Mouse (Mus musculus): ENCODE measurements around the gene Pim3. TPM values are rescaled to one million over a fixed set of nuclear protein-coding genes. Genes with fewer than 3 reads are reported as not detected.

Pim3 gene
- polyA plus RNA-seq, 1 experiment from 2014 or later: 46.6 TPM

DNA sequence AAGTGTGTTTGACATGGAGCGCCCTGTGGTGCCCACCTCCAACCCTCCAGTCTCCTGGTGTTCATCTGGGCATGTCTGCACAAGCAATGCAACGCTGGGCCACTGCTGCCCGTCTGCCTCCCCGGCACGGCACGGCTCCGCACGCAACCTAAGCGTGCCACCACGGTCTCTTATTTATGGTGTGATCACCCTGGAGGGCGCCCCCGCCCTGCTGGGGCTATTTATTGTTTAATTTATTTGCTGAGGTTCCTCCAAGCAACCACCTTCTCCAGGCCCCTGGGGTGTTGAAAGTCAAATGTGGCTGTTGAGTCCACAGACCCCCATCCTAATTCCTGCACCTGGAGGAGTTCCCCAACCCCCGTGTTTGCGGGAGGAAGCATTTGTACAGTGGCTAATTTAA lies 3.1 kb downstream of the Pim3 start:
- Histone ChIP-seq H3K36me3 (peaks cover 35% of the 10 kb centered on the region), H3K27ac (0 out of 2 replicates have a peak overlapping the region, but pooled peaks have one; percentile 96), H3K9me3 (replicated peaks) (no peaks in the 10 kb centered on the region), H3K27me3 (ENCODE audit: low read depth, poor library complexity, severe bottlenecking) (no peaks in the 10 kb centered on the region), H3K4me3 (peak overlapping the region; percentile 93; the same call in 1 of the 2 replicates), H3K4me1 (peaks cover 75% of the 10 kb centered on the region)
- DNase-seq (ENCODE audit: low spot score): no peak
- WGBS: 79% methylated on average over 14 of the region's 14 CpGs

DNA sequence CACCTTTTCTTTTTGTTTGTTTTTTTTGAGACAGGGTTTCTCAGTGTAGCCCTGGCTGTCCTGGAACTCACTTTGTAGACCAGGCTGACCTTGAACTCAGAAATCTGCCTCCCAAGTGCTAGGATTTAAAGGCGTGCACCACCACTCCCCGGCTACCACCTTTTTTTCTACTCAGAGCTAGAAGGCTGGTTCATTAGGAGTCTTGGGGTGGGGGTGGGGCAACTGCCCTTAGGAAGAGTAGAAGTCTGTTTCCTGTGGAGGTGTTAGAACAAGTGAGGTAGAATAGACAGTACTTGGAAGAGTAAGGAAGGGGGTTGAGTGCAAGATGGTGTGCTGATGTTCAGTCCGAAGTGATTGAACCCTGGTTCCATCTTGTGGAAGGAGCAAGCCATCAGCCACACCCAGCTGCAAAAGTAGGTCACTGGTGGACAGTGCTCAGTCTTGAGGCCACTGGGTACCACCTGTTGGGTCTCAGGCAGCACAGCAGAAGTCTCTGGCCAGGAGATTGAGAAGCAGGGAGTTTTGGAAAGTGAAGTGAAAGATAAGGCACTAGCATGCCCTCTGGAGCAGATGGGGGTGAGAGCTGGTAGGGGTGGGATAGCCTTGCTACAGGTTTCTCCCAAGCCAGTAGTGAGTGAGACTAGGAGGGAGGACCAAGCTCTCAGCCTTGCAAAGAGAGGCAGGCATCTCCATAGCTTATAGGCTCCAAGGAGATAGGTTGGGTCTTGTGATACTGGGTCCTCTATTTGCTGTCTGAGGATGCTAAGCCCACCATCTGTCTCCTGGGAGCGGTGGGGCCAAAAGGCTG lies 4.1 kb downstream of the Pim3 start:
- 83% methylated on average over 4 of the region's 4 CpGs for WGBS
- no peak for DNase-seq (ENCODE audit: low spot score)

DNA sequence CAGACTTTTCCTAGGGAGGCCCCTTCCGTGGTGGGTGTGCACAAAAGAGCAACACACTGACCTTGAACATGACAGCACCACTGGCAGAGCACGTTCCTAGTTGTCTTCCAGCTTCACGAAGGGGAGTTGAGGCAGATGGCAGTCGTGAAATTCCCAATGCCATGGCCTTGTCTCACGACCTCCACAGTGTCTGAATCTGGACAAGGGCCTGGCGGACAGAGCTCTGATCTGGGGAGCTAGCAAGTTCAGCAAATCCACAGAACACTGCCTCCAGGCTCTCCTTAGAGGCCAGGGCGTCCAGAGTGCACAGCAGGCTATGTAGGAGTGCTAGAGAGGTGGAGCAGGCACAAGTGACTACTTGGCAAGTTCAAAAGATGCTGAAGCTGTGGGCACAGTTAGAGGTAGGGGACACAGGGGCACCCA lies 5.0 kb downstream of the Pim3 start:
- Histone ChIP-seq H3K36me3 (peaks cover 35% of the 10 kb centered on the region), H3K27ac (peak overlapping the region; percentile 66), H3K4me1 (peaks cover 67% of the 10 kb centered on the region), H3K9me3 (replicated peaks) (no peaks in the 10 kb centered on the region), H3K27me3 (ENCODE audit: low read depth, poor library complexity, severe bottlenecking) (no peaks in the 10 kb centered on the region), H3K4me3 (no peak overlapping the region)
- 56% methylated on average over 7 of the region's 7 CpGs for WGBS
- DNase-seq (ENCODE audit: low spot score): no peak

More for the DNA sequence above, 4.1 kb downstream of the Pim3 start:
- Histone ChIP-seq H3K36me3 (peaks cover 35% of the 10 kb centered on the region), H3K27me3 (ENCODE audit: low read depth, poor library complexity, severe bottlenecking) (no peaks in the 10 kb centered on the region), H3K9me3 (replicated peaks) (no peaks in the 10 kb centered on the region), H3K27ac (no peak overlapping the region), H3K4me3 (no peak overlapping the region), H3K4me1 (peaks cover 74% of the 10 kb centered on the region)

DNA sequence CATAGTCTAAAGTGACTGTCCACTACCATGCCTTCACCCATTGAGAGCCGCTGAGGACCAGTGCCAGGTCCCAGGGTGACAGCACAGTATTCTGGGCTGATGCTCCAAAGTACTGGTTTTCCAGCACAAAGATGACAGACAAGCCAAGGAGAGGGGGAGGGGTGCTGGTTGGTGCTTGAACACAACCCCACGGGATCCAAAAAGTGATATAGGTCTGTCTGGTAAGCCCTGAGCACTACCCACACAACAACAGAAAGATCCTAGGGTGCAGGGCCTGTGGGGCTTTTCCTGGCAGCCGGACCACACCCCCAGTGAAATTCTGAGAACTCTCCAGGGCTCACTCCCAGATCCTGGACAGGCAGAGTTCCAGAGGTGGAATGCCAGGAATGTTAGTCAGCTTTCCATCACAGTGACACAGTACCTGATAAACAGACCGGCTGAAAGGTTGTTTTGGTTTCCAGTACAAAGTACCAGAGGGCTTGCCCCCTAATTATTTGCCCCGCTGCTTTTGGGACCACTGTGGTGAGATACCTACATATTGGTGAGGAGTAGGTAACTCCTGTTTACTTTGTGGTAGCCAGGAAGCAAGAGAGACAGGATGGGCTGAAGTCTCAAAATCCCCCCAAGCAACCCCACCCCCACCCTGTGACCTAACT lies 5.5 kb downstream of the Pim3 start:
- H3K4me1 ChIP-seq: peaks cover 61% of the 10 kb centered on the region

DNA sequence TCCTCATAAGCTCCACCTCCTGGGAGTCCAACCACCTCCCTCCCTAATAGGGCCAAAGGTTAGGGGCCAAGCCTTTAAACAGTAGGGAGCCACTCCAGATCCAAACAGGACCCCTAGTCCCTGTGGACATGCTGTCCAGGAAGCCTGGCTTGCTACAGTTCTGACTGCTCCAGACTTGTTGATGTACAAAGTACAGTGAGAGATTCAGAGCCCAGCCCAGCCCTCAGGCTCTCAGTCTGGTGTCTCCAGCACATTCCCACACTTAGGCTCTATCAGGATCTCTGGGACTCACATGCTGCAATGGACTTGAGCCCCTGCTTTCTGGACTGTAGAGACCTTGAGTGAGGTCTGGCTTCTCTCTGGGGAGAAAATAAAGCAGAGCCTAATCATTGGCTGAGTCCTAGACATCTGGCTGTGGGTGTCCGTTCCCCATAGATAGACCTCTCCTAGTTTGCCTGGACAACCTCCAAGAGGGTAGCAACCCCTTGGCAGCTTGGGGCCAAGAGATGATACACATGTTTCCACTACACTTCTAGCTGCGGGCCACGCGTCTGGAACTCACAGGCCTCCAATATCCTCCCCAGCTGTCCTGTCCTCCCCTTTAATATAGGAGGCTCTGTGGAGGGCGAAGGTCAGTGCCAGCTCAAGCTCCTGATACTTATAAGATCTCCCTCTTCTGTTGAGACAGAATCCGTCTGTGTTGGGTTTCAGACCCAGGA lies 6.2 kb downstream of the Pim3 start:
- Histone ChIP-seq H3K4me1 (peaks cover 54% of the 10 kb centered on the region), H3K9me3 (replicated peaks) (no peaks in the 10 kb centered on the region), H3K27ac (peak overlapping the region; percentile 66; the same call in 1 of the 2 replicates), H3K36me3 (peaks cover 35% of the 10 kb centered on the region), H3K27me3 (ENCODE audit: low read depth, poor library complexity, severe bottlenecking) (no peaks in the 10 kb centered on the region), H3K4me3 (no peak overlapping the region)
- DNase-seq (ENCODE audit: low spot score): no peak
- 80% methylated on average over 6 of the region's 6 CpGs for WGBS

More for the DNA sequence above, 5.5 kb downstream of the Pim3 start:
- Histone ChIP-seq H3K4me3 (no peak overlapping the region), H3K9me3 (replicated peaks) (no peaks in the 10 kb centered on the region), H3K27ac (peak overlapping the region; percentile 66), H3K36me3 (peaks cover 35% of the 10 kb centered on the region), H3K27me3 (ENCODE audit: low read depth, poor library complexity, severe bottlenecking) (no peaks in the 10 kb centered on the region)
- 21% methylated on average over 5 of the region's 5 CpGs for WGBS
- no peak for DNase-seq (ENCODE audit: low spot score)

DNA sequence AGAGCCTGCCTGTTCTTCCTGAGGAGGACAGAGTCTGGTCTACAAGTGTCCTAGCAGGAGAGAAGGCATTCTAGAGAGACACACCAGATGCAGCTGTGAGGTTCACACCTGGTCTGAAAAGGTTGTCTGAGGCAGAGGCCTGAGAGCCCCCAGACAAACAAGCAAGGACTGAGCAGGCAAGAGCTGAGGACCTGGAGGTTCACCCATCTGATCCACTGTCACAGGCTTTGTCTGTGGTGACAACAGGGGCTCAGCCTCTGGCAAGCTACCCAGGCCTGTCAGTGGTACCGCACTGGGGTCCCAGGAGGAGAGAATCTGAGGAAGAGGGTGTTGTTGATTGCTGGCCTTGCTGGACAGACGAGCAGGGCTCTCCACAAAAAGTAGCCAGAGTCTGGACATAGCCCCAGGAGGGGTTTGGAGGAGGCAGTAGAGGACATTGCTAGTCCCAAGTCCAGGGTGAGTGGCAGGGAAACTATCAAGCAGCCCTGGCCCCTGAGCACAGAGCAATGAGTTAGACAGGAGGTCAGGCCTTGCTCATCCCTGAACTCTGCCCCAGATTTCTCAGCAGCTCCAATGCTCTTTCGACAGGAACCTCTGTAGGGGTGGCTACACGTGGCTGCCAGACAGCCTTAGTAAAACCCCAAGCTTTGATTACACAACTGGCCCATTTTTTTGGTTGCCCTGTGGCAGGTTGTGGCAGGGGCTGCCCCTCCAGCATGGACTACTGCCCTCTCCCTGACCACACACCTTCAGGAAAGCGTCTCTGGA lies 8.6 kb downstream of the Pim3 start:
- peaks cover 17% of the 10 kb centered on the region for H3K36me3 ChIP-seq
- H3K27ac ChIP-seq: no peak overlapping the region
- DNase-seq (ENCODE audit: low spot score): no peak
- H3K27me3 ChIP-seq (ENCODE audit: low read depth, poor library complexity, severe bottlenecking): peaks cover 6% of the 10 kb centered on the region
- 79% methylated on average over 5 of the region's 5 CpGs for WGBS
- peaks cover 32% of the 10 kb centered on the region for H3K4me1 ChIP-seq
- no peak overlapping the region for H3K4me3 ChIP-seq
- no peaks in the 10 kb centered on the region for H3K9me3 ChIP-seq (replicated peaks)

DNA sequence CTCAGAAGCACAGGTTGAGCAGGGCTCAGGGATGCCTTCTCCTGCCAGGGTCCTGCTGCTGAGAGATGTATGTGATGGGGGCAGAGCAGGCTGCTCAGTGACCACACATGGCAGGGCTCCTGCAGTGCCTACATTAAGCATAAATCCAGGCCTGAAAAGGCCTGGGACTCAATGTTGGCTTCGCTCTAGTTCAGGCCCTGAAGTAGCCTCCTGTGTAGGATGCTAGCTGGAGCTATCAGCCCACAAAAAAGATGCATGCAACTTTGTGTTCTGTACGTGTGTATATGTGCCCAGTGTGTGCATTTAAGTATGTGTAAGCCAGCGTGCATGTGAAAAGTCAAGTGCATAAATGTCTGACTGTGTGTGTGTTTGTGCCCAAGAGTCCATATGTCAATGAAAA lies 12.1 kb downstream of the Pim3 start:
- Histone ChIP-seq H3K4me3 (no peak overlapping the region), H3K36me3 (no peaks in the 10 kb centered on the region; the same call in 1 of the 2 replicates), H3K27ac (no peak overlapping the region), H3K9me3 (replicated peaks) (no peaks in the 10 kb centered on the region), H3K27me3 (ENCODE audit: low read depth, poor library complexity, severe bottlenecking) (peaks cover 10% of the 10 kb centered on the region), H3K4me1 (peaks cover 12% of the 10 kb centered on the region)
- DNase-seq (ENCODE audit: low spot score): no peak
- 89% methylated on average over 3 of the region's 3 CpGs for WGBS

DNA sequence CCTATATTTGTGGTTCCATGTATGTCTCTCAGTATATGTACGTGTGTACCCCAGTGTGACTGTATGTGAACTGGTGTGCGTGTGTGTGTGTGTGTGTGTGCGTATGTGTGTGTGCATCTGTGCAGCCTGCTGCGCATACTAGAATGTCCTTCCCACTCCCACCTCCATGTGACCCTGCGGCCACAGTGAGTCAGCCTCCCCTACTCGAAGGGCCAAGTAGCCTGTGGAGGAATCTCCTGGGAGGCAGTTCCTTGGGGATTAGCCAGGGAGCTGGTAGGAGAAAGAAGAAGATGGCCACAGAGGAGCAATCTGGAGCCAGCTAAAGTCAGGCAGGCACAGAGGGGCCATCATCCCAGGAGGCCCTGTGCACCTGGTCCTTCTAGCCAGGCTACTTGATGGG lies 12.5 kb downstream of the Pim3 start:
- H3K4me1 ChIP-seq: peaks cover 12% of the 10 kb centered on the region
- WGBS: 83% methylated on average over 6 of the region's 6 CpGs
- H3K4me3 ChIP-seq: no peak overlapping the region
- no peak overlapping the region for H3K27ac ChIP-seq
- no peaks in the 10 kb centered on the region for H3K9me3 ChIP-seq (replicated peaks)
- peaks cover 10% of the 10 kb centered on the region for H3K27me3 ChIP-seq (ENCODE audit: low read depth, poor library complexity, severe bottlenecking)
- H3K36me3 ChIP-seq: no peaks in the 10 kb centered on the region
- DNase-seq (ENCODE audit: low spot score): no peak

DNA sequence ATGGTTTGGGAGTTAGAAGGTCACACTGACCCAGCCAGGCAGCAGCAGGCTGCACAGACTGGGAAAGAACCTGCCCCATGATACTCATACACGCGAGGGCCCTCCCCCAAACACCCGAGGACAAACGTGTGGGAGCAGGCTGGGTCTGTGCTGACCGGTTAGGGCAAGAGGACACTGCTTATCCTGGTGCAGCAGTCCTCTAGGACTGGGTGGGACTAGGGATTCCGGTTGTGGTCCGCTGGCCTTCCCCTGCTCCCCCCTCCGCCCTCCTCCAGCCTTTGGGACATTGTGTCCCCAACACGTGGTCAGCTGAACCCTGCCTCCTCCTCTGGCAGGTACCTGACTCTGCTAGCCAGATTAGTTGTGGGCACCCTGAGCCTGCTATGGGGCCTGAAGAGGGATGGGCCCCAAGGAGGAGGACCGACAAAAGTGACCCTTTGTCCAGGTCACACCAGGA lies 13.7 kb downstream of the Pim3 start:
- H3K27ac ChIP-seq: 0 out of 2 replicates have a peak overlapping the region, but pooled peaks have one; percentile 3
- no peak for DNase-seq (ENCODE audit: low spot score)
- peaks cover 10% of the 10 kb centered on the region for H3K27me3 ChIP-seq (ENCODE audit: low read depth, poor library complexity, severe bottlenecking)
- H3K36me3 ChIP-seq: no peaks in the 10 kb centered on the region
- peaks cover 12% of the 10 kb centered on the region for H3K4me1 ChIP-seq
- peak overlapping the region; percentile 18; the same call in 1 of the 2 replicates for H3K4me3 ChIP-seq
- no peaks in the 10 kb centered on the region for H3K9me3 ChIP-seq (replicated peaks)
- 34% methylated on average over 10 of the region's 10 CpGs for WGBS

DNA sequence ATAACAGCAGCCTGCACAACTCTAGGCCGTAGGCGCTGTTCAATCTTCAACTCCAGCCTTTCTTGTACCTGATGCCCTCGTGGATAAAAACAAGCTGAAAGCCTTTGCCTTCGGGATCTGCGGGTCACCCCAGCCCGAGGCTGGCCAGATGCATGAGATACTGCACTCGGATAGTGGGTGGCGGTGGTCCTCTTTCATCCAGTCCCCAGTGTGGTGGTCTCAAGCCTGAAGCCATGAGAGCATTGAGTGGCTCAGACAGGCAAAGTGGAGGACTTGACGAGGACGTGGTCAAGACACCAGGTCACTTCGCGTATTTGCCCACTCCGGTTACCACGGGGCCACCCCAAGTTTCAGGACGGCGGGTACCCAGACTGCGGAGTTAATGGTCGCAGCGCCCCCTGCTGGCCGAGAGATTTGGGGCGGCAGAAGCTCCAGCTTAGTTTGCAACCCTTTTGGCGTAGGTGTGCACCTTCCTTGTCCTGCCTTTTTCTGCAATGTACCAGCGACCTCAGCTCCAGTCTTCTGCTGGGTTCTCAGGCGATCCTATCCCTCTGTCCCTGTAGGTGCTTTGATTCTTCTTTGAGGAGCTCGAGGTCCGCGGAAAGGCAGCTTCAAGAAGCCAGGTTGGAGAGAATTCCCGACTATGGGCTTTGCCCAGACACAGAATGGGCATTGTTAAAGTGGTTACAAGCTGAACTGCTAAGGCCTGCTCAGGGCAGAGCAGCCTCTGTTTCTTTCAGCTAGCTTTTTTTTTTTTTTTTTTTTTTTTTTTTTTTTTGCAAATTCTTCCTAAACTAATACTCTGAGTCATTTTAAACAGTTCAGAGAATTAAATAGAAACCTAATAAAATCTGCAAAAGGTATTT lies 14.4 kb downstream of the Pim3 start:
- peaks cover 13% of the 10 kb centered on the region for H3K27me3 ChIP-seq (ENCODE audit: low read depth, poor library complexity, severe bottlenecking)
- peaks cover 17% of the 10 kb centered on the region for H3K4me1 ChIP-seq
- H3K27ac ChIP-seq: 0 out of 2 replicates have a peak overlapping the region, but pooled peaks have one; percentile 3
- H3K9me3 ChIP-seq (replicated peaks): no peaks in the 10 kb centered on the region
- no peaks in the 10 kb centered on the region for H3K36me3 ChIP-seq
- H3K4me3 ChIP-seq: peak overlapping the region; percentile 18
- 11% methylated on average over 28 of the region's 28 CpGs for WGBS
- DNase-seq (ENCODE audit: low spot score): peak; percentile 91

DNA sequence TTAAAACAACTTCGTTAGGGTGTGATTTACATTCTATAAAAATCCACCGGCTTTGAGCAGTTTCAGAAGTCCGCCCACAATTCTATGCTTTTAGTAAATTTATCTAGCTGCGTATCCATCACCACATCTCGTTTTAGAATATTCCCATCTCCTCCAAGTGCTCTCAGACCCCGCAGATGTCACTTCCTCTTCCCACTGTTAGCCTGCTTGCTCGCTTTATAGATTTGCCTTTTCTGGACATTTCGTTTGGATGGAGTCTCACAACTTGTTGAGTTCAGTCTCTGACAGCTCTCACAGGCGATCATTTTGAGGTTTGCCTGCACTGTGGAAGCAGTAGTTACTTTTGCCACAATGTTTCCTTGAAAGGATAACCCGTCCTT lies 15.0 kb downstream of the Pim3 start:
- peaks cover 17% of the 10 kb centered on the region for H3K4me1 ChIP-seq
- H3K27ac ChIP-seq: no peak overlapping the region
- H3K27me3 ChIP-seq (ENCODE audit: low read depth, poor library complexity, severe bottlenecking): peaks cover 14% of the 10 kb centered on the region
- no peaks in the 10 kb centered on the region for H3K36me3 ChIP-seq
- no peak overlapping the region for H3K4me3 ChIP-seq
- H3K9me3 ChIP-seq (replicated peaks): no peaks in the 10 kb centered on the region
- 86% methylated on average over 10 of the region's 10 CpGs for WGBS
- DNase-seq (ENCODE audit: low spot score): no peak

Measured in limb, embryonic 10.5 days (tissue).